Mouse (Mus musculus): Measurements from ENCODE around the gene Ptprg. TPM values are rescaled to one million over a fixed set of nuclear protein-coding genes. Genes with fewer than 3 reads are reported as not detected.
A peak's percentile ranks its signal among the peaks of the same experiment; 100 is the strongest.

Ptprg gene
- polyA plus RNA-seq, 1 experiment: 48.6 TPM

GRCm38 (mm10) chr14:11565283-11565682, 12.0 kb downstream of the Ptprg start:
- 0 out of 2 replicates have a peak, but pooled peaks have one; percentile 15 for TF ChIP-seq CTCF (IDR thresholded peaks at IDR 0.05; ENCODE audit: borderline replicate concordance, extremely low read depth, insufficient read depth, insufficient read length)
- TF ChIP-seq POLR2A (IDR thresholded peaks at IDR 0.05; ENCODE audit: borderline replicate concordance, extremely low read depth, insufficient read depth, insufficient read length, poor library complexity, severe bottlenecking): no peak
- DNase-seq (ENCODE audit: low read depth): no peak

GRCm38 (mm10) chr14:11569734-11570133, 16.4 kb downstream of the Ptprg start:
- TF ChIP-seq CTCF (IDR thresholded peaks at IDR 0.05; ENCODE audit: borderline replicate concordance, extremely low read depth, insufficient read depth, insufficient read length) (no peak), POLR2A (IDR thresholded peaks at IDR 0.05; ENCODE audit: borderline replicate concordance, extremely low read depth, insufficient read depth, insufficient read length, poor library complexity, severe bottlenecking) (no peak)
- no peak for DNase-seq (ENCODE audit: low read depth)

DNA sequence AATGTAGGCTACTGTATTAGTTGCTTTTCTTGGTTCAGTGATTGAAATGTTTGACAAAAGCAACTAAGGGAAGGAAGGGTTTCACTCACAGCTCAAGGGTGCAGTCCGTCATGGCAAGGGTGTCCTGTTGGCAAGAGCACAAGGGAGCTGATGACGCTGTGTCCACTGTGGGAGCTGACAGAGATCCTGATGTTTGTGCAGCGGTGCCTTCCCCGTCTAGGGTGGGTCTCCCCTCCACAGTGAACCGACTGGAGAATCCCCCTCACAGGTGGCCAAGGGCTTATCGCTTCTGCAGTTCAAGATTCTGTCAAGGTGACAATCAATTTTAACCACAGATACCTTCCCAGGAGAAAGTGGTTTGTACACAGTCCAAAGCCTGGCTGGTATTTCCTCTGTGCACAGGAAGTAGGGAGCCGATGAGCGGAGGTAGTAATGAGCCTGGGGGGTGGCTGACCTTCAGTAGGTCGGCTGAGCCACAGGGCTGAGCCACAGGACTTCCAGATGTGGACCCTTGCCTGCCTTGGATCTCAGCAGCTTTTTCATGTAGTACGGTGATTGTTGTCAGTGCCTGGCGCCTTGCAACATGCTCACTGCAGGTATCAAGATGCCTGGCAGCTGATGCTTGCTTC, 18.5 kb downstream of the Ptprg start:
- no peak for DNase-seq (ENCODE audit: low read depth)
- TF ChIP-seq POLR2A (IDR thresholded peaks at IDR 0.05; ENCODE audit: borderline replicate concordance, extremely low read depth, insufficient read depth, insufficient read length, poor library complexity, severe bottlenecking): no peak
- TF ChIP-seq CTCF (IDR thresholded peaks at IDR 0.05; ENCODE audit: borderline replicate concordance, extremely low read depth, insufficient read depth, insufficient read length): no peak

- TF ChIP-seq POLR2A (IDR thresholded peaks at IDR 0.05; ENCODE audit: borderline replicate concordance, extremely low read depth, insufficient read depth, insufficient read length, poor library complexity, severe bottlenecking) (no peak), CTCF (IDR thresholded peaks at IDR 0.05; ENCODE audit: borderline replicate concordance, extremely low read depth, insufficient read depth, insufficient read length) (no peak)
- no peak for DNase-seq (ENCODE audit: low read depth)
Measured at GRCm38 (mm10) chr14:11572395-11572784, 19.1 kb downstream of the Ptprg start.

GRCm38 (mm10) chr14:11573710-11574109, 20.4 kb downstream of the Ptprg start:
- DNase-seq (ENCODE audit: low read depth): no peak
- TF ChIP-seq CTCF (IDR thresholded peaks at IDR 0.05; ENCODE audit: borderline replicate concordance, extremely low read depth, insufficient read depth, insufficient read length) (no peak), POLR2A (IDR thresholded peaks at IDR 0.05; ENCODE audit: borderline replicate concordance, extremely low read depth, insufficient read depth, insufficient read length, poor library complexity, severe bottlenecking) (no peak)

DNA sequence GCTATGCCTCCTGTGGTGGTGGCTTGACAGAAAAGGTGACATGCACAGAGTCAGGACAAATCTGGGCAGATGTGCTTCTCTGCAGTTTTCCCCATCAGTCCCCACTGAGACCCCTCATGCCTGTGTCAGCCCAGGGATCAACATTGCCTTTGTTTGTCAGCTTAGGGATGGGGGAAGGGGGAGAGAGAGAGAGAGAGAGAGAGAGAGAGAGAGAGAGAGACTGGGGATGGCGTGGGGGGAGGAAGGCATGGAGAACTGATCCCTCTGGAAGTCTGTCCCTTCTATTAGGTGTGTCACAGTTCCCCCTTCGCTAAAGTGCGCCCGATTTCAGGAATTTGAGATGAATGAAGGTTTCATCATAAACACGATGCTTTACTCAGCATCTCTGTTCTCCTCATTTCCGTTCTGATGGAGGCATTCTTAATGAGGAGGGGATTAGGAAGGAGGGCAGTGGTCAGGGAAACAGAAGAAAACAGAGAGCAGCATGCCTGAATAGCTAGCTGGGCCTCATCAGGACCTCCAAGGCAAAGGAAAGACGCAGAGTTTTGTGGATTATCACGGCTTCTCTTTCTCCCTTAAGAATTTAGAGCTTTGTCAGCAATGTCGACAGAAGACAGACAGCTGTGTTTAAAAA, 24.1 kb downstream of the Ptprg start:
- TF ChIP-seq CTCF (IDR thresholded peaks at IDR 0.05; ENCODE audit: borderline replicate concordance, extremely low read depth, insufficient read depth, insufficient read length) (no peak), POLR2A (IDR thresholded peaks at IDR 0.05; ENCODE audit: borderline replicate concordance, extremely low read depth, insufficient read depth, insufficient read length, poor library complexity, severe bottlenecking) (no peak)
- peak; percentile 42 for DNase-seq (ENCODE audit: low read depth)

GRCm38 (mm10) chr14:11577910-11578309, 24.6 kb downstream of the Ptprg start:
- TF ChIP-seq CTCF (IDR thresholded peaks at IDR 0.05; ENCODE audit: borderline replicate concordance, extremely low read depth, insufficient read depth, insufficient read length) (no peak), POLR2A (IDR thresholded peaks at IDR 0.05; ENCODE audit: borderline replicate concordance, extremely low read depth, insufficient read depth, insufficient read length, poor library complexity, severe bottlenecking) (no peak)

DNA sequence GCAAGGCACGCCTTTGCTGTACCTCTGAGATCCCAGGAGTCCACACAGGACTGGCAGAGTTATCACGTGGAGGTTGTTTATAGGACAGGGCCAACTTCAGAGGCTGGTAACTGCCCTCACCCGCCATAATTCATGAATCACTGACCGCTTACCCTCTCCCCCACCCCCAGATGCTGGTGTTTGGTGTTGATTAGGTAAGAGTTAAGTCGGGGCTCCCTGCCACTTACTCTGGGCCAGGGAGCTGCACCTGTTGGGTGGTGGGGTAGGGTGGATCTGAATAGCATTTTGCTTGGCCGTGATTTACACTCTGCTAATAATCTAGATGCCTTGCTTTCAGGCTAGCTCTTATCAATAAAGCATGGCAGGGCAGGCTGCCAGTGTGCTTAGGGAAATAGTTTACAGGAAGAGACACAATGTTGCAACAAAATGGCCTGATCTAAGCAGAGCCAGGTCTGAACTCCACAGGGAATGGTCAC, 25.2 kb downstream of the Ptprg start:
- DNase-seq (ENCODE audit: low read depth): no peak
- TF ChIP-seq POLR2A (IDR thresholded peaks at IDR 0.05; ENCODE audit: borderline replicate concordance, extremely low read depth, insufficient read depth, insufficient read length, poor library complexity, severe bottlenecking): no peak
- no peak for TF ChIP-seq CTCF (IDR thresholded peaks at IDR 0.05; ENCODE audit: borderline replicate concordance, extremely low read depth, insufficient read depth, insufficient read length)

More at GRCm38 (mm10) chr14:11577910-11578309, 24.6 kb downstream of the Ptprg start:
- no peak for DNase-seq (ENCODE audit: low read depth)

DNA sequence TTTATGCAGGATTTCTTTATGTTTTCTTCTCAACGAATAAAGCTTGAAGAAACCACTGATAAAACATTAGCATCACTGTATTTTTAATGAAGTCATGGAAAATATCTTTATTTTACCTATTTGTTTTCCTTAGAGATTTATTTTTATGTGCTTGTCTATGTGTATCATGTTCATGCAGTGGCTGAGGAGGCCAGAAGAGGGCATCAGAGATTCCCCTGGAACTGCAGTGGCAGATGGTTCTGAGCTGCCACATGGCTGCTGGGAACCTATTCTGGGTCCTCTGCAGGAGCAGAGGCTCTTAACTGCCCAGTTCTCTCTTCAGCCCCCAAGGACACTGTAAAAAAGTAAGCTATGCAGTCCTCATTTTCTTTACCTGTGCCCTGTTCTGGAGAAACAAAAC, 26.6 kb downstream of the Ptprg start:
- DNase-seq (ENCODE audit: low read depth): no peak

GRCm38 (mm10) chr14:11584263-11584662, 30.9 kb downstream of the Ptprg start:
- no peak for TF ChIP-seq POLR2A (IDR thresholded peaks at IDR 0.05; ENCODE audit: borderline replicate concordance, extremely low read depth, insufficient read depth, insufficient read length, poor library complexity, severe bottlenecking)
- TF ChIP-seq CTCF (IDR thresholded peaks at IDR 0.05; ENCODE audit: borderline replicate concordance, extremely low read depth, insufficient read depth, insufficient read length): no peak

More for the DNA sequence above, 26.6 kb downstream of the Ptprg start:
- TF ChIP-seq POLR2A (IDR thresholded peaks at IDR 0.05; ENCODE audit: borderline replicate concordance, extremely low read depth, insufficient read depth, insufficient read length, poor library complexity, severe bottlenecking) (no peak), CTCF (IDR thresholded peaks at IDR 0.05; ENCODE audit: borderline replicate concordance, extremely low read depth, insufficient read depth, insufficient read length) (no peak)

DNA sequence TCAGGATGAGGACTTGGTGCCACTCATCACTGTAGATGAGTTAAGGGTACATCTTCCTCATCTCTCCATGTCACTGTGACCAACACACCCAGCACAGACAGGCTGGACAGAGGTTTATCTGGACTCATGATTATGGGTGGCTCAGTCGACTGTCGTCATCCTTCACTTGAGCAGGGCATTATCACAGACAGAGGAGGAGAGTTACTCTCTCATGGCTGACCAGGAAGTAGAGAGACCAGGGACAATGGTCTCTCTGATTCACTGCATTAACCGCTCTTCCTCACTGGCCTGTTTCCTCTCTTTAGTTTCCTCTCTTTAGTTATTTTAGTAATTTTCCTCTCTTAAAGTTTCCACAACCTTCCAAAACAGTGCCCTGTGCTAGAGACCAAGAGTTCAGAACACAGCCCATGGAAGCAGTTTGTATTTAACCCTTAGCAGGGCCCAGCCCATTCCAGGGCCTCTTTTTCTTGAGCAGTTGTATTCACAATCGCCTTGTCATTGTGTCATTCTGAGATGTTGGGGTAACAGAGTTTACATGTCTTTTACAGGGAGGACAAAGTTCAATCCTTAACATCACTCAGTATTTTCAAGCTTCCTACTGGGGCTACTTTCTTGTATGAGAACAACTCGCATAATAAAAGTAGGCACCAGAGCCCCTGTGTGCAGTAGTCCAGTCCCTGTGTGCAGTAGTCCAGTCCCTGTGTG, 31.7 kb downstream of the Ptprg start:
- no peak for DNase-seq (ENCODE audit: low read depth)
- no peak for TF ChIP-seq POLR2A (IDR thresholded peaks at IDR 0.05; ENCODE audit: borderline replicate concordance, extremely low read depth, insufficient read depth, insufficient read length, poor library complexity, severe bottlenecking)
- no peak for TF ChIP-seq CTCF (IDR thresholded peaks at IDR 0.05; ENCODE audit: borderline replicate concordance, extremely low read depth, insufficient read depth, insufficient read length)

More at GRCm38 (mm10) chr14:11584263-11584662, 30.9 kb downstream of the Ptprg start:
- no peak for DNase-seq (ENCODE audit: low read depth)
